Mouse (Mus musculus): ENCODE data around the gene Mis12. TPM values are rescaled to one million over a fixed set of nuclear protein-coding genes. Genes with fewer than 3 reads are reported as not detected.

The Mis12 gene
- total and polyA plus RNA-seq, 3 experiments: 4.9 to 52.7 (median 50.2) TPM

DNA sequence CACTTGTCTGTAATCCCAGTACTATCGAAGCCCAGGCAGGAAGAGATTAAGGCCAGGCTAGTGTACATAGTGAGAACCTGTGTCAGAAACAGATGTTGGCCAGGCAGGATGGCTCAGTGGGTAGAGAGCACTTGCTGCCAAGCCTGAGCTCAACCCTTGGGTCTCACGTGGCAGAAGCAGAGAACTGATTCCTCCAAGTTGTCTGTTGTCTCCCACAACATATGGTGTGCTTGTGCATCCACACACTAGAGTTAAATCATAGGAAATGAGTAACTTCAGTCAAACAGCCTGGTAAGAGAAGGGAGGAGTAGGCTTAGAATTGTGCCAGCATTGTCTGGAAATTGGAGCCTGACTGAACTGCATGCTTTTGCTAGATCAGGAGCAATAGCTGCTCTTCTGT lies 44.2 kb upstream of the Mis12 start:
- Histone ChIP-seq H3K36me3 (replicated peaks) (peaks cover 87% of the 10 kb centered on the region), H3K4me1 (ENCODE audit: insufficient read depth, low read depth, low read length) (peaks cover 85% of the 10 kb centered on the region)
- DNase-seq (ENCODE audit: low spot score): no peak

DNA sequence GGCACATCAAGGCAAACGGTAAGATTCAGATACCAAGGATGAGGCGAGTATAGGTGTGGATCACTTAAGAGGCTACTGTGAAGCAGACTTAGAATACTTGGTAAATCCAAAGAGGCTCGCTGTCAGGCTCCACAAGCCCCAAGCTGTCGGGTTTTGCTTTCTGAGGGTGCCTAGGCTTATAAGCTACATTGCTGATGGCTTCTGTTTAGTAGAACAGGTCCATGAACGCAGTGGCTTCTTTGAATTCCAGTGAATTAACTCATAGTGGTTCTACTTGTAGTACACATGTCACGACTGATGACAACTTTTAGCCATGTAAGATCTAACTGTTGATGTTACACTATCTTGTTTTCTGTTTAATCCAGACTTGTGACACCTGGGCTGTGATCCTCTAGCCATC lies 42.1 kb upstream of the Mis12 start:
- no peaks in the 10 kb centered on the region for H3K9me3 ChIP-seq (replicated peaks)
- DNase-seq (ENCODE audit: low spot score) (no peak), ATAC-seq (ENCODE audit: extremely low read depth, insufficient number of reproducible peaks, low FRiP score, poor library complexity, severe bottlenecking) (no peak)
- H3K4me3 ChIP-seq (ENCODE audit: low read depth, low read length): no peak overlapping the region
- TF ChIP-seq TAL1 (conservative IDR thresholded peaks at IDR 0.05; ENCODE audit: low read depth, low read length) (no peak), CTCF (IDR thresholded peaks at IDR 0.05; ENCODE audit: low read depth, low read length) (no peak), GATA1 (IDR thresholded peaks at IDR 0.05; ENCODE audit: borderline replicate concordance, low read length) (no peak), GATA2 (IDR thresholded peaks at IDR 0.05; ENCODE audit: borderline replicate concordance, low read depth, low read length) (no peak), POLR2AphosphoS5 (IDR thresholded peaks at IDR 0.05; ENCODE audit: insufficient replicate concordance, low read depth, low read length) (no peak)
- H3K4me1 ChIP-seq (ENCODE audit: insufficient read depth, low read depth, low read length): peaks cover 84% of the 10 kb centered on the region
- H3K27me3 ChIP-seq (ENCODE audit: insufficient read depth, low read length): no peaks in the 10 kb centered on the region
- peaks cover 93% of the 10 kb centered on the region for H3K36me3 ChIP-seq (replicated peaks)

More for the DNA sequence above, 44.2 kb upstream of the Mis12 start:
- peaks cover 4% of the 10 kb centered on the region; the same call in 1 of the 2 replicates for H3K9me3 ChIP-seq (replicated peaks)
- H3K4me3 ChIP-seq (ENCODE audit: low read depth, low read length): no peak overlapping the region
- no peaks in the 10 kb centered on the region for H3K27me3 ChIP-seq (ENCODE audit: insufficient read depth, low read length)
- no peak for ATAC-seq (ENCODE audit: extremely low read depth, insufficient number of reproducible peaks, low FRiP score, poor library complexity, severe bottlenecking)
- TF ChIP-seq POLR2AphosphoS5 (IDR thresholded peaks at IDR 0.05; ENCODE audit: insufficient replicate concordance, low read depth, low read length) (0 out of 2 replicates have a peak, but pooled peaks have one; percentile 19), CTCF (IDR thresholded peaks at IDR 0.05; ENCODE audit: low read depth, low read length) (no peak)

DNA sequence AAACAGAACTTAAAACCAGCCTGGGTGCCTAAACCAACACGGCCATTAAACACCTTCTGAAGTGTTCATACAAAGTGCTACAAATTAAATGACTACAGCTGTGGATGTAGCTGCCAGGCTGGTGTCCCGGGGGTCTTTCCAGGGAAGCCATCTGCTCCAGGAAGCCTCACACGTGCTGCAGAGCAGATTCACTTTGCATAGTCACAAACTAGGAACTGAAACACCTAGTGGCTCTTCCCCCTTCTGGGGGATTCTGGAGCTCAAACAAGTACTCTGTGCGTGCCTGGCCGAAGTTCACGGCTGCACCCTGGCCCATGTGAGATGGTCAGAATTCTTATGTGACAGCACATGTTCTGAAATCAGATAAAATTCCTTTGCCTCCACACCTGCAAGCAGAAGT lies 39.2 kb upstream of the Mis12 start:
- ATAC-seq (ENCODE audit: extremely low read depth, insufficient number of reproducible peaks, low FRiP score, poor library complexity, severe bottlenecking) (no peak), DNase-seq (ENCODE audit: low spot score) (no peak)
- H3K4me3 ChIP-seq (ENCODE audit: low read depth, low read length): peak overlapping the region; percentile 96; the same call in 1 of the 2 replicates
- TF ChIP-seq GATA2 (IDR thresholded peaks at IDR 0.05; ENCODE audit: borderline replicate concordance, low read depth, low read length) (no peak), CTCF (IDR thresholded peaks at IDR 0.05; ENCODE audit: low read depth, low read length) (no peak), GATA1 (IDR thresholded peaks at IDR 0.05; ENCODE audit: borderline replicate concordance, low read length) (no peak), POLR2AphosphoS5 (IDR thresholded peaks at IDR 0.05; ENCODE audit: insufficient replicate concordance, low read depth, low read length) (no peak), TAL1 (conservative IDR thresholded peaks at IDR 0.05; ENCODE audit: low read depth, low read length) (no peak)
- H3K27me3 ChIP-seq (ENCODE audit: insufficient read depth, low read length): no peaks in the 10 kb centered on the region
- no peaks in the 10 kb centered on the region for H3K9me3 ChIP-seq (replicated peaks)
- peaks cover 67% of the 10 kb centered on the region for H3K4me1 ChIP-seq (ENCODE audit: insufficient read depth, low read depth, low read length)
- peaks cover 83% of the 10 kb centered on the region for H3K36me3 ChIP-seq (replicated peaks)

DNA sequence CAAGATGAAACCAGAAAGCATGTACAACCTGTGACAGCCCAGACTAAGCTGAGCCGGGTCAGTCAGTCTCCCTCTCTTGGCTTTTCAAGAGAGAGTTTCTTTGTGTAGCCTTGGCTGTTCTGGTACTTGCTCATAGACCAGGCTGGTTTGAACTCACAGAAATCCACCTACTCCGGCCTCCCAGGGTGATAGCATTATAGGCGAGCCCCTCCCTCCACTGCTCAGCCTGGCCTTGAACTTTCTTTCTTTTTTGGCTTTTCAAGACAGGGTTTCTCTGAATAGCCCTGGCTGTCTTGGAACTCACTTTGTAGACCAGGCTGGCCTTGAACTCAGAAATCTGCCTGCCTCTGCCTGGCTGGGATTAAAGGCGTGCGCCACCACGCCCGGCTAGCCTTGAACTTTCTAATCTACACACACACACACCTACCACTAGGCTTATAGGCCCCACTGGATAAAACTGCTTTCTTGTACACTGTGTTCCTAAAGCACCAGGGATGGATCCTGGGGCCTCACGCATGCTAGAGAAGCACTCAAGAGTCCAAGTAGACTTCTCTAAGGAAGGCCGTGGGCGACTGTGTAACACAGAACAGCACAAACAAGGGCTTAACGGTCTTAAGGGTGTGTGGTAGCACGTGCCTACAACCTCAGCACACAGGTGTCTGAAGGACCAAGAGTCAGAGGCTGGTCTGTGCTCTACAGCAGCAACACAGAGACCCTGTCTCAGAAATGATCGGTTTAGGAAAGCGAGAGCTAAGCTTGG lies 38.5 kb upstream of the Mis12 start:
- Histone ChIP-seq H3K4me1 (ENCODE audit: insufficient read depth, low read depth, low read length) (peaks cover 60% of the 10 kb centered on the region), H3K27me3 (ENCODE audit: insufficient read depth, low read length) (no peaks in the 10 kb centered on the region), H3K9me3 (replicated peaks) (no peaks in the 10 kb centered on the region), H3K4me3 (ENCODE audit: low read depth, low read length) (peak overlapping the region; percentile 96), H3K36me3 (replicated peaks) (peaks cover 83% of the 10 kb centered on the region)
- TF ChIP-seq GATA2 (IDR thresholded peaks at IDR 0.05; ENCODE audit: borderline replicate concordance, low read depth, low read length) (no peak), GATA1 (IDR thresholded peaks at IDR 0.05; ENCODE audit: borderline replicate concordance, low read length) (no peak), CTCF (IDR thresholded peaks at IDR 0.05; ENCODE audit: low read depth, low read length) (no peak), TAL1 (conservative IDR thresholded peaks at IDR 0.05; ENCODE audit: low read depth, low read length) (no peak), POLR2AphosphoS5 (IDR thresholded peaks at IDR 0.05; ENCODE audit: insufficient replicate concordance, low read depth, low read length) (no peak)
- DNase-seq (ENCODE audit: low spot score): no peak
- ATAC-seq (ENCODE audit: extremely low read depth, insufficient number of reproducible peaks, low FRiP score, poor library complexity, severe bottlenecking): no peak

DNA sequence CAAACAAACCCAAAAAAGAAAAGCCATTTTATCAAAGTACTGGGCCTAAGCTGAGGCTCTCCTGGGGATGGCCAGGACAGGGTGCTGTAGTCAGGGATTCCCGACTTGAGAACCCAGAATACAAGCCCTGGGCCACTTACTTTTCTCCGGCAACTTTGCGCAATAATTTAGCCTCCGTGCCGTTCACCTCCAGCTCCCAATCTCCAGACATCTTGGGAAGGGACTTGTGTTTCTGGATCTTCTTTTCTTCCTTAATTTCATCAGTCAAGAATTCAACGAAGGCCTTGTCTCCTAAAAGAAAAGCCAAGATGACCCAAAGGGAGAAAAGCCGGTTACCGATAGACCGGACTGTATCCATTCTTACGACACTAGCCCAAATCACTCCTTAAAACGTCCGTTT lies 37.4 kb upstream of the Mis12 start:
- Histone ChIP-seq H3K9me3 (replicated peaks) (no peaks in the 10 kb centered on the region), H3K36me3 (replicated peaks) (peaks cover 83% of the 10 kb centered on the region), H3K27me3 (ENCODE audit: insufficient read depth, low read length) (no peaks in the 10 kb centered on the region), H3K4me1 (ENCODE audit: insufficient read depth, low read depth, low read length) (peaks cover 49% of the 10 kb centered on the region), H3K4me3 (ENCODE audit: low read depth, low read length) (peak overlapping the region; percentile 96)
- no peak for TF ChIP-seq POLR2AphosphoS5 (IDR thresholded peaks at IDR 0.05; ENCODE audit: insufficient replicate concordance, low read depth, low read length)
- no peak for TF ChIP-seq GATA1 (IDR thresholded peaks at IDR 0.05; ENCODE audit: borderline replicate concordance, low read length)
- no peak for TF ChIP-seq TAL1 (conservative IDR thresholded peaks at IDR 0.05; ENCODE audit: low read depth, low read length)
- no peak for TF ChIP-seq GATA2 (IDR thresholded peaks at IDR 0.05; ENCODE audit: borderline replicate concordance, low read depth, low read length)
- no peak for TF ChIP-seq CTCF (IDR thresholded peaks at IDR 0.05; ENCODE audit: low read depth, low read length)
- DNase-seq (ENCODE audit: low spot score) (no peak), ATAC-seq (ENCODE audit: extremely low read depth, insufficient number of reproducible peaks, low FRiP score, poor library complexity, severe bottlenecking) (no peak)

DNA sequence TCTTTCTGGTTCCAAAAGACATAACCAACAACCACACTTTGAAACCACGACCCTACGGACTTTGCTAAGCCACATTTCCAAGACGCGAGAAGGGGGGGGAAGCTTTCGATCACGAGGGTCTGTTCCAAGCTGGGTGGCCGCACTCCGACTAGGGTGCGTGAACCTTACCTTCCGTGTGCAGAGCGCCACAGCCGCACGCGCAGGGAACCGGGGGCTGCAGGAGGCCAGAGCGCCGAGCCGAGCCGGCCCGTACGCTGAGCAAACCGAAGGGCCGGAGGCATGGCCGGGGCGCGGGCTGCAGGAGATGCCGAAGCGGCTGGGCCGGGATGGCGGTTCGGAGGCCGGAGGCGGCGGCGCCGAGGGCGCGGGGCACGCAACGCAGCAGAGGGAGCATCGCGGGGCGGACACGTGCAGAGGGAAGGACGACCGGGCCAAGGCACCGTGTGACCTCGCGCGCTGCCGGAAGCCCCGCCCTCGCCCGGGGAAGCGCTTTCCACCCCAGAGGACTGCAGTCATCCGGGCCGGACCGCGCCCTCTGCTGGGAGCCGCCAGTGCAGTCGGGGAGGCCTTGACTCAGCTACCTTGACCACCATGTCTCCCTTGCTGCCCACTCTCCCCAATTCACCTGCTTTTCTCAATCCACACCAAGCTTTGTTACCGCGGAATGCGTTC lies 36.7 kb upstream of the Mis12 start, which contains the start of gene C1qbp:
TSS of gene C1qbp (minus strand) at position 470 of the 672 bp plus-strand sequence.
- DNase-seq (ENCODE audit: low spot score) (peak; percentile 87), ATAC-seq (ENCODE audit: extremely low read depth, insufficient number of reproducible peaks, low FRiP score, poor library complexity, severe bottlenecking) (peak; percentile 77)
- Histone ChIP-seq H3K36me3 (replicated peaks) (peaks cover 83% of the 10 kb centered on the region), H3K4me1 (ENCODE audit: insufficient read depth, low read depth, low read length) (peaks cover 44% of the 10 kb centered on the region), H3K9me3 (replicated peaks) (no peaks in the 10 kb centered on the region), H3K27me3 (ENCODE audit: insufficient read depth, low read length) (no peaks in the 10 kb centered on the region), H3K4me3 (ENCODE audit: low read depth, low read length) (peak within 1 kb of the TSS; percentile 96)
- TF ChIP-seq GATA1 (IDR thresholded peaks at IDR 0.05; ENCODE audit: borderline replicate concordance, low read length): no peak
- no peak for TF ChIP-seq GATA2 (IDR thresholded peaks at IDR 0.05; ENCODE audit: borderline replicate concordance, low read depth, low read length)
- TF ChIP-seq CTCF (IDR thresholded peaks at IDR 0.05; ENCODE audit: low read depth, low read length): peak; percentile 86
- no peak for TF ChIP-seq TAL1 (conservative IDR thresholded peaks at IDR 0.05; ENCODE audit: low read depth, low read length)
- TF ChIP-seq POLR2AphosphoS5 (IDR thresholded peaks at IDR 0.05; ENCODE audit: insufficient replicate concordance, low read depth, low read length): no peak

All from G1E (cell line).